Mouse (Mus musculus): ENCODE measurements around the gene Lysmd3. TPM values are rescaled to one million over a fixed set of nuclear protein-coding genes. Genes with fewer than 3 reads are reported as not detected.

Gene Lysmd3
- polyA plus RNA-seq, 1 experiment from 2014 or later: 18.7 TPM

- WGBS (ENCODE audit: insufficient replicate concordance): 64% methylated on average over 12 of the region's 12 CpGs
- Histone ChIP-seq H3K27ac (ENCODE audit: low read length) (peak overlapping the region; percentile 71), H3K36me3 (ENCODE audit: control insufficient read depth, insufficient read depth) (peaks cover 28% of the 10 kb centered on the region), H3K4me3 (ENCODE audit: low read depth, low read length) (no peak overlapping the region; the same call in 1 of the 2 replicates), H3K4me2 (ENCODE audit: low read depth, low read length) (peak overlapping the region; percentile 41; the same call in 1 of the 2 replicates), H3K4me1 (ENCODE audit: control insufficient read depth, low read depth, low read length) (peaks cover 21% of the 10 kb centered on the region), H3K27me3 (ENCODE audit: control insufficient read depth, insufficient read depth, low read depth, low read length) (no peaks in the 10 kb centered on the region), H3K9me3 (replicated peaks; ENCODE audit: control insufficient read depth, low read length) (no peaks in the 10 kb centered on the region), H3K9ac (ENCODE audit: low read depth, low read length) (peak overlapping the region; percentile 33; the same call in 1 of the 2 replicates)
- ATAC-seq (ENCODE audit: low read depth): peak; percentile 94
These were observed 6.3 kb downstream of the Lysmd3 start for GRCm38 (mm10) chr13:81663566-81664330.

- 84% methylated on average over 5 of the region's 5 CpGs for WGBS (ENCODE audit: insufficient replicate concordance)
- peaks cover 18% of the 10 kb centered on the region for H3K4me1 ChIP-seq (ENCODE audit: control insufficient read depth, low read depth, low read length)
- H3K9ac ChIP-seq (ENCODE audit: low read depth, low read length): no peak overlapping the region
- H3K36me3 ChIP-seq (ENCODE audit: control insufficient read depth, insufficient read depth): peaks cover 34% of the 10 kb centered on the region
- no peak overlapping the region for H3K27ac ChIP-seq (ENCODE audit: low read length)
- peak; percentile 45 for ATAC-seq (ENCODE audit: low read depth)
- H3K4me2 ChIP-seq (ENCODE audit: low read depth, low read length): no peak overlapping the region
- H3K4me3 ChIP-seq (ENCODE audit: low read depth, low read length): no peak overlapping the region
- no peaks in the 10 kb centered on the region for H3K27me3 ChIP-seq (ENCODE audit: control insufficient read depth, insufficient read depth, low read depth, low read length)
- no peaks in the 10 kb centered on the region for H3K9me3 ChIP-seq (replicated peaks; ENCODE audit: control insufficient read depth, low read length)
These were observed 6.9 kb downstream of the Lysmd3 start for GRCm38 (mm10) chr13:81664331-81664698.

- no peak overlapping the region for H3K4me3 ChIP-seq (ENCODE audit: low read depth, low read length)
- H3K27me3 ChIP-seq (ENCODE audit: control insufficient read depth, insufficient read depth, low read depth, low read length): no peaks in the 10 kb centered on the region
- no peak overlapping the region for H3K4me2 ChIP-seq (ENCODE audit: low read depth, low read length)
- H3K36me3 ChIP-seq (ENCODE audit: control insufficient read depth, insufficient read depth): peaks cover 39% of the 10 kb centered on the region
- H3K9me3 ChIP-seq (replicated peaks; ENCODE audit: control insufficient read depth, low read length): no peaks in the 10 kb centered on the region
- no peak overlapping the region for H3K27ac ChIP-seq (ENCODE audit: low read length)
- no peak for ATAC-seq (ENCODE audit: low read depth)
- H3K9ac ChIP-seq (ENCODE audit: low read depth, low read length): no peak overlapping the region
- 77% methylated on average over 5 of the region's 5 CpGs for WGBS (ENCODE audit: insufficient replicate concordance)
- H3K4me1 ChIP-seq (ENCODE audit: control insufficient read depth, low read depth, low read length): peaks cover 14% of the 10 kb centered on the region
These were observed 10.2 kb downstream of the Lysmd3 start for GRCm38 (mm10) chr13:81667713-81668112.

GRCm38 (mm10) chr13:81675333-81675732 lies 17.9 kb downstream of the Lysmd3 start:
- 81% methylated on average over 8 of the region's 8 CpGs for WGBS (ENCODE audit: insufficient replicate concordance)
- no peak for ATAC-seq (ENCODE audit: low read depth)
- Histone ChIP-seq H3K27ac (ENCODE audit: low read length) (no peak overlapping the region), H3K4me3 (ENCODE audit: low read depth, low read length) (no peak overlapping the region), H3K36me3 (ENCODE audit: control insufficient read depth, insufficient read depth) (peaks cover 11% of the 10 kb centered on the region; the same call in 1 of the 2 replicates), H3K27me3 (ENCODE audit: control insufficient read depth, insufficient read depth, low read depth, low read length) (no peaks in the 10 kb centered on the region), H3K9me3 (replicated peaks; ENCODE audit: control insufficient read depth, low read length) (no peaks in the 10 kb centered on the region), H3K4me2 (ENCODE audit: low read depth, low read length) (no peak overlapping the region), H3K9ac (ENCODE audit: low read depth, low read length) (no peak overlapping the region), H3K4me1 (ENCODE audit: control insufficient read depth, low read depth, low read length) (no peaks in the 10 kb centered on the region)

GRCm38 (mm10) chr13:81683107-81683506 lies 25.6 kb downstream of the Lysmd3 start:
- Histone ChIP-seq H3K4me2 (ENCODE audit: low read depth, low read length) (no peak overlapping the region), H3K9me3 (replicated peaks; ENCODE audit: control insufficient read depth, low read length) (no peaks in the 10 kb centered on the region), H3K9ac (ENCODE audit: low read depth, low read length) (no peak overlapping the region), H3K4me1 (ENCODE audit: control insufficient read depth, low read depth, low read length) (no peaks in the 10 kb centered on the region), H3K36me3 (ENCODE audit: control insufficient read depth, insufficient read depth) (no peaks in the 10 kb centered on the region; the same call in 1 of the 2 replicates), H3K27ac (ENCODE audit: low read length) (no peak overlapping the region), H3K4me3 (ENCODE audit: low read depth, low read length) (no peak overlapping the region), H3K27me3 (ENCODE audit: control insufficient read depth, insufficient read depth, low read depth, low read length) (no peaks in the 10 kb centered on the region)
- peak; percentile 58 for ATAC-seq (ENCODE audit: low read depth)
- 82% methylated on average over 3 of the region's 3 CpGs for WGBS (ENCODE audit: insufficient replicate concordance)

- Histone ChIP-seq H3K4me3 (ENCODE audit: low read depth, low read length) (no peak overlapping the region), H3K9me3 (replicated peaks; ENCODE audit: control insufficient read depth, low read length) (no peaks in the 10 kb centered on the region), H3K4me1 (ENCODE audit: control insufficient read depth, low read depth, low read length) (no peaks in the 10 kb centered on the region), H3K27me3 (ENCODE audit: control insufficient read depth, insufficient read depth, low read depth, low read length) (no peaks in the 10 kb centered on the region), H3K4me2 (ENCODE audit: low read depth, low read length) (no peak overlapping the region), H3K36me3 (ENCODE audit: control insufficient read depth, insufficient read depth) (no peaks in the 10 kb centered on the region; the same call in 1 of the 2 replicates), H3K27ac (ENCODE audit: low read length) (no peak overlapping the region), H3K9ac (ENCODE audit: low read depth, low read length) (no peak overlapping the region)
- WGBS (ENCODE audit: insufficient replicate concordance): 77% methylated on average over 5 of the region's 5 CpGs
- no peak for ATAC-seq (ENCODE audit: low read depth)
These were observed 26.8 kb downstream of the Lysmd3 start for GRCm38 (mm10) chr13:81684258-81684657.

- H3K4me2 ChIP-seq (ENCODE audit: low read depth, low read length): no peak overlapping the region
- no peak overlapping the region for H3K27ac ChIP-seq (ENCODE audit: low read length)
- no peak overlapping the region for H3K9ac ChIP-seq (ENCODE audit: low read depth, low read length)
- H3K9me3 ChIP-seq (replicated peaks; ENCODE audit: control insufficient read depth, low read length): no peaks in the 10 kb centered on the region
- H3K36me3 ChIP-seq (ENCODE audit: control insufficient read depth, insufficient read depth): no peaks in the 10 kb centered on the region; the same call in 1 of the 2 replicates
- WGBS (ENCODE audit: insufficient replicate concordance): 75% methylated on average over 3 of the region's 3 CpGs
- no peaks in the 10 kb centered on the region for H3K27me3 ChIP-seq (ENCODE audit: control insufficient read depth, insufficient read depth, low read depth, low read length)
- H3K4me1 ChIP-seq (ENCODE audit: control insufficient read depth, low read depth, low read length): peaks cover 5% of the 10 kb centered on the region
- ATAC-seq (ENCODE audit: low read depth): no peak
- H3K4me3 ChIP-seq (ENCODE audit: low read depth, low read length): no peak overlapping the region
These were observed 27.4 kb downstream of the Lysmd3 start for GRCm38 (mm10) chr13:81684884-81685283.

GRCm38 (mm10) chr13:81689587-81689986 lies 32.1 kb downstream of the Lysmd3 start:
- Histone ChIP-seq H3K9ac (ENCODE audit: low read depth, low read length) (no peak overlapping the region), H3K36me3 (ENCODE audit: control insufficient read depth, insufficient read depth) (no peaks in the 10 kb centered on the region), H3K4me2 (ENCODE audit: low read depth, low read length) (no peak overlapping the region), H3K27me3 (ENCODE audit: control insufficient read depth, insufficient read depth, low read depth, low read length) (no peaks in the 10 kb centered on the region), H3K27ac (ENCODE audit: low read length) (0 out of 2 replicates have a peak overlapping the region, but pooled peaks have one; percentile 18), H3K4me1 (ENCODE audit: control insufficient read depth, low read depth, low read length) (peaks cover 21% of the 10 kb centered on the region), H3K9me3 (replicated peaks; ENCODE audit: control insufficient read depth, low read length) (no peaks in the 10 kb centered on the region), H3K4me3 (ENCODE audit: low read depth, low read length) (no peak overlapping the region)
- ATAC-seq (ENCODE audit: low read depth): peak; percentile 38; the same call in 1 of the 2 replicates
- 67% methylated on average over 3 of the region's 3 CpGs for WGBS (ENCODE audit: insufficient replicate concordance)

- H3K9me3 ChIP-seq (replicated peaks; ENCODE audit: control insufficient read depth, low read length): no peaks in the 10 kb centered on the region
- peak overlapping the region; percentile 83 for H3K27ac ChIP-seq (ENCODE audit: low read length)
- peaks cover 21% of the 10 kb centered on the region for H3K4me1 ChIP-seq (ENCODE audit: control insufficient read depth, low read depth, low read length)
- WGBS (ENCODE audit: insufficient replicate concordance): 23% methylated on average over 10 of the region's 10 CpGs
- peak; percentile 83 for ATAC-seq (ENCODE audit: low read depth)
- H3K4me2 ChIP-seq (ENCODE audit: low read depth, low read length): peak overlapping the region; percentile 58
- no peaks in the 10 kb centered on the region for H3K27me3 ChIP-seq (ENCODE audit: control insufficient read depth, insufficient read depth, low read depth, low read length)
- no peaks in the 10 kb centered on the region for H3K36me3 ChIP-seq (ENCODE audit: control insufficient read depth, insufficient read depth)
- H3K9ac ChIP-seq (ENCODE audit: low read depth, low read length): peak overlapping the region; percentile 44; the same call in 1 of the 2 replicates
- H3K4me3 ChIP-seq (ENCODE audit: low read depth, low read length): no peak overlapping the region; the same call in 1 of the 2 replicates
These were observed 33.0 kb downstream of the Lysmd3 start for GRCm38 (mm10) chr13:81690477-81690876.
